Mouse (Mus musculus): ENCODE data around the gene Actr5. TPM values are rescaled to one million over a fixed set of nuclear protein-coding genes. Genes with fewer than 3 reads are reported as not detected.

Actr5 gene
- polyA plus RNA-seq (2014; fragmentation: Nextera tagmentation; extraction: Ambion mirVana), result 8.7 and 8.8 TPM in 2 replicates

DNA sequence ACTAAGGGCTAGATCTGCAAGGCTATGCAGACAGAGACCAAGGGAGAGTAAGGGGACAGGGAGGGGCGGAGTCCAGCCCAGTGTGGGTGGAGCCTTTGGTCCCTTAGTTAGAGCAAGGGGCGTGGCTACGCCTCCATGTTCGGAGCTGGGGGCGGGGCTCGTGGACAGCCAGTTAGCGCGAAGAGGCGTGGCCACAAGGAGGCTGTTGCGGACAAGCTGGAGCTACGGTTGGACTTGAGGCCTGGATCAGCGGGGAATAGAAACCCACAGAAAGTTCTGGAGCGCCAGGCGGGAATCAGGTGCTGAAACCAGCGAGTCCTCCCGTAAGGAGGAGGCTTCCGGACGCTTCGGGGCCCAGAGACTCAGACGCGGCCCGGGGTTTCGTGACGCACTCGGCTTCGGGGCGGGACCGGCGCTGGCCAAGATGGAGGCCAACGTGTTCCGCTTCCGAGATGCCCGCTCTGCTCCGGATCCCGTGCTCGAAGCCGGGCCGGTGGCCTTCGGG lies at the start of gene Actr5:
Gene Actr5, plus strand, starts transcription at position 171 of the 505 bp plus-strand sequence.
- no peaks in the 10 kb centered on the region for H3K9me3 ChIP-seq (replicated peaks; ENCODE audit: control insufficient read depth, low read length)
- peak within 1 kb of the TSS; percentile 96 for H3K4me3 ChIP-seq (ENCODE audit: low read depth, low read length)
- H3K4me1 ChIP-seq (ENCODE audit: control insufficient read depth, insufficient read depth, low read length), result peaks cover 7% of the 10 kb centered on the region; the same call in 1 of the 2 replicates
- peak within 1 kb of the TSS; percentile 93 for H3K4me2 ChIP-seq
- H3K27ac ChIP-seq (ENCODE audit: low read depth, low read length), result peak within 1 kb of the TSS; percentile 89
- ATAC-seq (replicated peaks; ENCODE audit: insufficient number of reproducible peaks, low FRiP score, low TSS enrichment), result peak; percentile 92
- 0% methylated on average over 39 of the region's 39 CpGs for WGBS (ENCODE audit: insufficient replicate concordance)
- H3K36me3 ChIP-seq (ENCODE audit: control insufficient read depth, insufficient read depth, low read length), result peaks cover 8% of the 10 kb centered on the region
- peak within 1 kb of the TSS; percentile 85 for H3K9ac ChIP-seq (ENCODE audit: low read depth, low read length)
- H3K27me3 ChIP-seq (ENCODE audit: control insufficient read depth, insufficient read depth, low read length), result peaks cover 17% of the 10 kb centered on the region

DNA sequence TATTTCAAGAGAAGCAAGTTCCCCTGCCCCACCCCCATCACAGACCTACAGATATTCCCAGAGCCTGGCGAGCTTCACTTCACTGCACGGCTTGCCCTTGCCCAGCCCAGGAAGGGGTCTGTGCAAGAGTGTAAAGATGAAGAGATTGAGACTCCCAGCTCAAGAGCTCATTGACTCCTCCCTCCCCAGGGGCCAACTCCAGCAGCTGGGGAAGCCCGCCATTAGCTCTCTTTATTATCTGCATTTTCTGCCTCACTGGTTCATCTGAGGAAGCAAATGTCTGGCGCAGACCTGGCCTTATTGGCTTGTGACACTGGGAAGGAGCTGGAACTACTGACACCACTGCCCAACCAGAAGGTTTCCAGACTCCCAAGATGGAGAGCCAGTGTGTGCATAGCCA lies 44.7 kb upstream of the Actr5 start:
- 59% methylated on average over 4 of the region's 4 CpGs for WGBS (ENCODE audit: insufficient replicate concordance)
- Histone ChIP-seq H3K9me3 (replicated peaks; ENCODE audit: control insufficient read depth, low read length) (no peaks in the 10 kb centered on the region), H3K36me3 (ENCODE audit: control insufficient read depth, insufficient read depth, low read length) (no peaks in the 10 kb centered on the region), H3K4me2 (no peak overlapping the region), H3K4me1 (ENCODE audit: control insufficient read depth, insufficient read depth, low read length) (peaks cover 2% of the 10 kb centered on the region; the same call in 1 of the 2 replicates), H3K27ac (ENCODE audit: low read depth, low read length) (no peak overlapping the region), H3K4me3 (ENCODE audit: low read depth, low read length) (no peak overlapping the region), H3K27me3 (ENCODE audit: control insufficient read depth, insufficient read depth, low read length) (peaks cover 4% of the 10 kb centered on the region; the same call in 1 of the 2 replicates), H3K9ac (ENCODE audit: low read depth, low read length) (no peak overlapping the region)
- no peak for ATAC-seq (replicated peaks; ENCODE audit: insufficient number of reproducible peaks, low FRiP score, low TSS enrichment)

DNA sequence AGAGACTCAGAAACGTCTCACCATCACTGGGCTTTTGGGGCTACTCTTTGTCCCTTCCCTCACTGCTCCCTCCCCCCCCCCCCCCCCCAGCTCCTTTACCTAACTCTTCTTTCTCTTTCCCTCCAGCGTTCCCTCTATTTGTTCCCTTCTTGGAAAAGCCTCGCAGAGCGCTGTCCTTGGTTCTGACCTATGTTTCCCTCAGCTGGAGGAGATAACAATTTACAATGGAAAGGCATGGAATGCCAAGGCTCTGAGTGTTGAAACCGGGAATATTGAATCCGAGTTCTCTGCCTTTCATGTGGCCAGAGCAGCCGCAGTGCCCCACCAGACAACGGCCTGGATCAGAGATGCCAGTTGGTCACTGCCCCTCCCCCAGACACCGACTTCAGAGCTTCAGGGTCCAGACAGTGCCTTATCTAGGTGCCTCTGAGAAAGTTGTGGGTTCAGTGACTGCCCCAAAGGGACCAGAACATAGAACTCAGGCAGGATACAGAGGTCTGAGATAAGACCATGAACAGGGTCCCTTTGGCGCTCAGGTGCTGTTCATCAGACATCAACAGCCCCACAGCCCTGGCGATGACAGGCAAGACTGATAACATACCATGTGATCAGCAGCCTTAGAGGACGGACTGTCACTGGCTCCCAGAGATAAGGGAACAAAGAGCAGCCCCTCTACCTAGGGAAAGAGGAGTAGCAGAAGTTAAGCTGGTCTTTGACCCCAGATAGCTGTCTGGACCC lies 39.9 kb upstream of the Actr5 start:
- no peak overlapping the region; the same call in 1 of the 2 replicates for H3K4me2 ChIP-seq
- 4% methylated on average over 12 of the region's 12 CpGs for WGBS (ENCODE audit: insufficient replicate concordance)
- ATAC-seq (replicated peaks; ENCODE audit: insufficient number of reproducible peaks, low FRiP score, low TSS enrichment), result peak; percentile 89

DNA sequence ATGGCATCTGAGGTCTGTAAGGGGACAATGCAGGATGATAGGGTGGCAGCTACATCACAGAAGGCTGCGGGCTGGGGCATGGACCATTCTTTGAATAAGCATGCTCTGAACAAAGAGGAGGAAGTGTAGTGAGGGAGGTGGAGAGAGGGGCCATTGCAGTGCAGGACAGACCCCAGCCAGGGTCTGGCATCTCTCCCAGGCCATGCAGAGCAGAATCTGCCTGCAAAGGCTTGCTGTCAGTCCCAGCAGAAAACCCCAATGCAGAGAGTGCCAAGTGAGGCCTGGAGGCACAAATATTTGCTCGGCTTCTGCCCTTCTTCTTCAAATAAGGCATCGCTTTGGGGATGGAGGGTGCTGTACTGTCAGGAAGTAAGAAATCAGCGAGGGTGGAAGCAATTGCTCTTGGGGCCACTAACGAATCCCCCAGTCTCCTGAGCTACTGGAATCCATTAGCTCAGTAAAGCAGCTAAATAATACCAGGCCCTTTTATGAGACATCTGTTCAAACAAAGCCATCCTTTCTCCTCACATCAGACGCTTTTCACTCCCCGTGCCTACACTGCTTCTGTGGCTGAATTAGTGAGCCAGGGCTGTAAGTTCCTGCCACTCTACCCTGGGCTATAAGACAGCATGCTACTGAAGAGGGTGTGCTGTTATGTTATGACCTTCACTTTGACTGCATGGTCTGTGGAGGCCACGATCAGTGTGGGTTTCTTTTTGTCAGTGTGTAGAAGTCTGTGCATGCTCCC lies 36.0 kb upstream of the Actr5 start:
- Histone ChIP-seq H3K36me3 (ENCODE audit: control insufficient read depth, insufficient read depth, low read length) (no peaks in the 10 kb centered on the region), H3K4me2 (no peak overlapping the region), H3K9me3 (replicated peaks; ENCODE audit: control insufficient read depth, low read length) (no peaks in the 10 kb centered on the region), H3K4me1 (ENCODE audit: control insufficient read depth, insufficient read depth, low read length) (peaks cover 6% of the 10 kb centered on the region; the same call in 1 of the 2 replicates), H3K9ac (ENCODE audit: low read depth, low read length) (no peak overlapping the region), H3K4me3 (ENCODE audit: low read depth, low read length) (no peak overlapping the region), H3K27ac (ENCODE audit: low read depth, low read length) (no peak overlapping the region), H3K27me3 (ENCODE audit: control insufficient read depth, insufficient read depth, low read length) (0 out of 2 replicates have a peak, but pooled peaks cover 4% of the 10 kb centered on the region)
- no peak for ATAC-seq (replicated peaks; ENCODE audit: insufficient number of reproducible peaks, low FRiP score, low TSS enrichment)
- WGBS (ENCODE audit: insufficient replicate concordance), result 60% methylated on average over 8 of the region's 8 CpGs

More for the DNA sequence above, 39.9 kb upstream of the Actr5 start:
- Histone ChIP-seq H3K9ac (ENCODE audit: low read depth, low read length) (no peak overlapping the region), H3K27ac (ENCODE audit: low read depth, low read length) (no peak overlapping the region), H3K4me3 (ENCODE audit: low read depth, low read length) (no peak overlapping the region), H3K4me1 (ENCODE audit: control insufficient read depth, insufficient read depth, low read length) (peaks cover 6% of the 10 kb centered on the region; the same call in 1 of the 2 replicates), H3K9me3 (replicated peaks; ENCODE audit: control insufficient read depth, low read length) (no peaks in the 10 kb centered on the region), H3K27me3 (ENCODE audit: control insufficient read depth, insufficient read depth, low read length) (peaks cover 8% of the 10 kb centered on the region; the same call in 1 of the 2 replicates), H3K36me3 (ENCODE audit: control insufficient read depth, insufficient read depth, low read length) (no peaks in the 10 kb centered on the region)

DNA sequence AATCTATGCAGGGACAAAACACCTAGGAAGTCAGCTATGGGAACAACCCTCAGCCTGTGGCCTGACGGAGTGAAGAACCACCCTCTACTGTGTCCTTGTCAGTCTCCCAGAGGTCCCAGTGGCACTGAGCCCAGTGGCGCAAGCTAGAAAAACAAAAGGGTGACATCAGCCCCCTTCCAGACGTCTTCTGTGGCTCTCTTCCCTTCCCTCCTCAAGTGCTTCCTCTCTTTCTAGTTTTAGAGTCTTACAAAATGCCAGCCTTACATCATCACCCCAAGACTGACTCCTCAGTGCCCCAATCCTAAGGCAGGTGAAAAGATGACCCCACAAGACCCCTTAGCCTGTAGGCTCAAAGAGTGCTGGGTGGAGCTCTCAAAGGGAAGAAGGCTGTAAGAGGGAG lies 34.2 kb upstream of the Actr5 start:
- H3K36me3 ChIP-seq (ENCODE audit: control insufficient read depth, insufficient read depth, low read length), result no peaks in the 10 kb centered on the region
- H3K27me3 ChIP-seq (ENCODE audit: control insufficient read depth, insufficient read depth, low read length), result peaks cover 10% of the 10 kb centered on the region
- no peaks in the 10 kb centered on the region for H3K9me3 ChIP-seq (replicated peaks; ENCODE audit: control insufficient read depth, low read length)
- H3K4me1 ChIP-seq (ENCODE audit: control insufficient read depth, insufficient read depth, low read length), result no peaks in the 10 kb centered on the region
- H3K4me2 ChIP-seq, result no peak overlapping the region
- 58% methylated on average over 3 of the region's 3 CpGs for WGBS (ENCODE audit: insufficient replicate concordance)
- H3K27ac ChIP-seq (ENCODE audit: low read depth, low read length), result no peak overlapping the region
- no peak for ATAC-seq (replicated peaks; ENCODE audit: insufficient number of reproducible peaks, low FRiP score, low TSS enrichment)
- no peak overlapping the region for H3K4me3 ChIP-seq (ENCODE audit: low read depth, low read length)
- no peak overlapping the region for H3K9ac ChIP-seq (ENCODE audit: low read depth, low read length)

DNA sequence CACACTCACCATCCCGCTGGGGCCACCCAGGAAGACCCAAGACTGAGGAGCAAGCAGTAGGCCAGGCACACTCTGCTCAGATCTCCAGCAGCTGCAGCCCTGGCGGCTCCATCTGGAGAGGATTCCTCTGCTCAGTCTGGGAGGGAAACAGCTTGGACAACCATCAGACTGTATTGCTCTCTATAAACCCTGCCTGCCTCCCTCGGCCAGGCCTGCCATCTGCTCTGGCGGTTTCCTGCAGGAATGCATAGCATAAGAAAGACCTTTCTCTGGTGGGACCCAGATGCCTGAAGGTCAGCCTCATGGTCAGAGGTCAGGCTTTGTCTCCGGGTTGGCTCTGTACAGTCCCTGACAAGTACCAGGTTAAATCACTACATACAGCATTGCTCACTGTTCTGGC lies 33.4 kb upstream of the Actr5 start:
- no peak for ATAC-seq (replicated peaks; ENCODE audit: insufficient number of reproducible peaks, low FRiP score, low TSS enrichment)
- WGBS (ENCODE audit: insufficient replicate concordance), result 43% methylated on average over 5 of the region's 5 CpGs
- Histone ChIP-seq H3K4me2 (no peak overlapping the region), H3K9me3 (replicated peaks; ENCODE audit: control insufficient read depth, low read length) (no peaks in the 10 kb centered on the region), H3K36me3 (ENCODE audit: control insufficient read depth, insufficient read depth, low read length) (no peaks in the 10 kb centered on the region), H3K27ac (ENCODE audit: low read depth, low read length) (no peak overlapping the region), H3K4me3 (ENCODE audit: low read depth, low read length) (no peak overlapping the region), H3K27me3 (ENCODE audit: control insufficient read depth, insufficient read depth, low read length) (peaks cover 14% of the 10 kb centered on the region), H3K4me1 (ENCODE audit: control insufficient read depth, insufficient read depth, low read length) (no peaks in the 10 kb centered on the region), H3K9ac (ENCODE audit: low read depth, low read length) (no peak overlapping the region)

DNA sequence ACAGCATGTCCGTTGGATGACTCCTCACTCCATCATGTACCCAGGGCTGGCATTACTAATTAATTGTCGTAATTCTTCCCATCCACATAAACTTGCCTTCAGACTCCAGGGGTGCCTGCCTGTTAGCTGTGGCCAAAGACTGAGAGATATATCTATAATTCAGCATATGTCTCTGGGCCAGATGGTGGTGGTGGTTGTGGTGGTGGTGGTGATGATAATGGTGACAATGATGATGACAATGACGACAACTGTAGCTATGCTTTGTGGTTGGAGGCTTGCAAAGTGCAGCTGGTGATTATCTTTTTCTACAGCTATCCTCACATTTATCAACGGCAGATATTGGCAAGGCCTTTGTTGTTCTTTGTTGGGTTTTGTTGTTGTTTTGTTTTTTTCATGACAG lies 31.3 kb upstream of the Actr5 start:
- 73% methylated on average over 4 of the region's 4 CpGs for WGBS (ENCODE audit: insufficient replicate concordance)
- no peak overlapping the region for H3K9ac ChIP-seq (ENCODE audit: low read depth, low read length)

DNA sequence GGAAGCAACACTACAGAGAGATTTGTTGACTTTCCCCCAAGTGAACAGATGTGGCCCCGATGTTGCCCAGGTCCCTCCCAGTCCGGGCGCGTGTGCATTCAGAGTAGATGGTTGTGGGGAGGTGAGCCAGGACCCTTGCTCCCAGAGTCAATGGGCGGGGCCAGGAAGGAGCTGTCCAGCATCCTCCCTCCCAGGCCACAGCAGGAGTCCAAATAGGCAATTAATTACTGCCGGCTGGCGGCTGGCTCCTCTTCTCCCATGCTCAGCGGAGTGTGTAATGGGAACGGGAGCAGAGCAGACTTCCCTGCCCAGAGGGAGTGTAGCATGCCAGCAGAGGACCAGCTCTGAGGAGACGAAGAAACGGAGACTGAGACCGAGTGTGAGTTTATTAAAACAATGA lies 29.6 kb upstream of the Actr5 start:
- no peak for ATAC-seq (replicated peaks; ENCODE audit: insufficient number of reproducible peaks, low FRiP score, low TSS enrichment)
- Histone ChIP-seq H3K4me1 (ENCODE audit: control insufficient read depth, insufficient read depth, low read length) (no peaks in the 10 kb centered on the region), H3K9ac (ENCODE audit: low read depth, low read length) (no peak overlapping the region), H3K4me3 (ENCODE audit: low read depth, low read length) (no peak overlapping the region), H3K27me3 (ENCODE audit: control insufficient read depth, insufficient read depth, low read length) (peaks cover 12% of the 10 kb centered on the region), H3K9me3 (replicated peaks; ENCODE audit: control insufficient read depth, low read length) (no peaks in the 10 kb centered on the region), H3K36me3 (ENCODE audit: control insufficient read depth, insufficient read depth, low read length) (no peaks in the 10 kb centered on the region), H3K27ac (ENCODE audit: low read depth, low read length) (no peak overlapping the region), H3K4me2 (no peak overlapping the region)
- 2% methylated on average over 12 of the region's 12 CpGs for WGBS (ENCODE audit: insufficient replicate concordance)

More for the DNA sequence above, 31.3 kb upstream of the Actr5 start:
- Histone ChIP-seq H3K27ac (ENCODE audit: low read depth, low read length) (no peak overlapping the region), H3K4me1 (ENCODE audit: control insufficient read depth, insufficient read depth, low read length) (no peaks in the 10 kb centered on the region), H3K4me2 (no peak overlapping the region), H3K27me3 (ENCODE audit: control insufficient read depth, insufficient read depth, low read length) (peaks cover 13% of the 10 kb centered on the region), H3K9me3 (replicated peaks; ENCODE audit: control insufficient read depth, low read length) (no peaks in the 10 kb centered on the region), H3K36me3 (ENCODE audit: control insufficient read depth, insufficient read depth, low read length) (no peaks in the 10 kb centered on the region), H3K4me3 (ENCODE audit: low read depth, low read length) (no peak overlapping the region)
- no peak for ATAC-seq (replicated peaks; ENCODE audit: insufficient number of reproducible peaks, low FRiP score, low TSS enrichment)

All from heart, embryonic 11.5 days (tissue).